Mouse (Mus musculus): ENCODE data around the gene Nif3l1.

DNA sequence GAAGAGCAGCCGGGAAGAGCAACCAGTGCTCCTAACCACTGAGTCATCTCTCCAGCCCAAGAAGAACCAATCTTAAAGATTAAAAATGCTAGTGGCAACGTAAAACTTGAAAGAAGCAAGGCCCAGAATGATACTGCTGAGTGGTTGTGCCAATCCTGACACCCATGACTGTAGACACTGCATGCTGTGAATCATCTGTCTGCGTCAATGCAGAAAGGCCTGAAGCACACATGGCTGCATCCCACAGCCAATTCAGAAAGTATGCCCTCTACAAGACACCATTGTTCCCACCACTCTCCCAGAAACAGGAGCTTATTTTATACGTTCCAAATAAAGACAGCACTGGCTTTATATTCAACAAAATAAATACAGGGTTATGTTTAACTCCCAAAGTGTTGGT is 37.7 kb downstream of the Nif3l1 start:
- TF ChIP-seq GATA1 (IDR thresholded peaks at IDR 0.05; ENCODE audit: borderline replicate concordance, low read length) (no peak), FLI1 (IDR thresholded peaks at IDR 0.05; ENCODE audit: low read length) (no peak)
